Mouse (Mus musculus): ENCODE data around the gene Exoc3l.

The Exoc3l gene

GRCm38 (mm10) chr8:105295895-105296573 is at the start of gene Exoc3l:
TSS of gene Exoc3l (minus strand) at chr8:105296101.
- no peak for DNase-seq

- no peak for DNase-seq
Measured at GRCm38 (mm10) chr8:105345061-105345975, 49.4 kb upstream of the Exoc3l start.

DNA sequence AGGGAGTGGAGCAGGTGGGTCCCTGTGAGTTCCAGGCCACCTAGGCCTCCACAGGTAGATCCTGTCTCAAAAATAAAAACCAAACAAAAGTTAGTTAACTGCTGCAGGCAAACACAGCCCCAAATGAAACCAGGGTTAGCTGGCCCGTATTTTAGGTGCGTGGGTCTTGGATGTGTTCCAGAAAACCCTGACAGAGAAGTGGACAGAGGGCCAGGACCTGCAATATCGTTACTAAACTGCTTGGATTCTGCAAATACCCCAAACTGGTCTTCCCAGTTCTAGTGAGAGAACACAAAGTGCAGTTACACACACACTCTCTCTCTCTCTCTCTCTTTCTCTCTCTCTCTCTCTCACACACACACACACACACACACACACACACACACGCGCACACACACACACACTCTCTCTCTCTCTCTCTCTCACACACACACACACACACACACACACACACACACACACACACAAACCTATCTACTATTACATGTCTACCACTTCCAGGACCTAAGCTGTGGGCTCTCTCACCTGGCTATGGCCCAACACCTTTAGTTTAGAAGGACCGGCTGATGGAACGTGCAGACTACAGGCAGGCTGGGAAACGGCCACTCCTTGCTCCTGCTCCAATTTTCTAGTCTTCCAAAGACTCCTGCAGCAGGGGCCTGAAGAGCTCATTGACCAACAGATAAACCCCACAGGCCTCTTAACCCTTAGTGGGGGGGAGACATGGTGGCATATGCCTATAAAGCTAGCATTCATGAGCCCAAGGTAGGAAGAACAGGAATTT is 48.1 kb upstream of the Exoc3l start:
- no peak for DNase-seq

- no peak for DNase-seq
Measured at GRCm38 (mm10) chr8:105342768-105343167, 46.9 kb upstream of the Exoc3l start.

- DNase-seq, result no peak
Measured at GRCm38 (mm10) chr8:105341399-105341798, 45.5 kb upstream of the Exoc3l start.

- DNase-seq, result no peak
Measured at GRCm38 (mm10) chr8:105339886-105340635, 44.2 kb upstream of the Exoc3l start.

DNA sequence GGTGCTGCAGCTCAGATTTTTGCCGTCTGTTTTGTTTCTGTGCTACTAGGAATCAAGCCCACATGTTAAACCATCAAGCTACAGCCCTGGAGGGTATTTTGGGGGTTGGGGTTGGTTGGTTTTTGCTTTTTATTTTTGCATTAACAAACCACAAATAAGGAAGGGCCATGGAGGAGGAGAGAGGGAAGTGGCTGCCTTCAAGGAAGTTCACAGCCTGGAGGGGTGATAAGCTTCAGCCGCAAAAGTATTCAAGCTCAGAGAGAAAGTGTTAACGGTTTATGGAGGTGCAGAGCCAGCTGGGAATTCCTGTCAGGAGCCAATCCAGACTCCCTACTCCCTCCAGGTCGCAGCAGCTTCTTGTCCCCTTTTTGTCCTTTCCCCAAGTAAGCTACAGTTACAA is 43.1 kb upstream of the Exoc3l start:
- no peak for DNase-seq

DNA sequence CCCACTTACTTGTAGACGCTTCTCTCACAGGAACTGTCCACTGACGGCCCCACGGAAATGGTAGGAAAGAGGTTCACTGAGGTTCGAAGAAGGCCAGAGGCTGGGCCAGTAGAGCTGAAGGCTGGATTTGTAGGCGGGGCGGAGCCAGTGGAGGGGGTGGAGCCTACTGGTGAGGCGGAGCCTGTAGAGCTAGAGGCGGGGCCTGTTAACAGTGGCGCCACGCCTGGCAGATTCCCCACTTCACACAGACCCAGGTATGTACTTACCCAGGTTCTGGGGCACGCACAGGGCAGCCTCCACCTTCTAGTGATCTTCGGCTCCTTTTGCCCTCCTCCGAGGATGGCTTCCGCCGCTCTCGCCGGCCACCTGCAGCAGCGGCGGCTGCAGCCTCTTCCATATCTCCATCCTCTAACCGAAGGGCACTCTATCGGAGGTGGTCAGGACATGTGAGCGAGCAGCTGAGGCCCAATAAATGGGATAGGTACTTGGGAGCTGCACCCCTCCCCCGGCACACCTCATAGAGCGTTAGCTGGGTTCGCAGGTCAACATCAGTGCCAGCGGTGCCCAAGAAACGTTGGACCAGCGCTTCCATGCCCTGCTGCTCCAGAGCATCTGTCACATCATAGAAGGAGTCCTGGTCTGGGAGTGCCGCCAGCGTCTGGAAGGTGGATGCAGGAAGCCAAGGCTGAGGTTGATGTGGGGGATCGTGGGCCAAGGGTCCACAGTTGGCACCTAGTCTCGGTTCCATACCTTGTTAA is 40.7 kb upstream of the Exoc3l start:
- DNase-seq, result no peak

DNA sequence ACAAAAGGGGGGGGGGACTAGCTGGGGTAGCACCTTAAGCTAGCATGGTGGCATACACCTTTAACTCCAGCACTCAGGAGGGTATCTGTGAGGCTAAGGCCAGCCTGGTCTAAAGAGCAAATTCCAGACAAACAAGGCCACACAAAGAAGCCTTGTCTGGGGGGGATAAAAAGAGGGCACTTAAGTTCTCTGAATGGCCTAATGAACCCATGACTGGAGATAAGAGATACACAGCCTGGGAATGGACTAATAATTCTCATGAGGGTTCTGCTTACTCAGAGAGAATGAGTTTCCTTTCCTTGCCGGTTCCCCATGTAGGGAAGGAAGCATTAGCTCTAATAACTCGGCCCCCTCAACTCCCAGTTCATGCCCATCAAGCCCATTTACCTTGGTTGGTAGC is 36.6 kb upstream of the Exoc3l start:
- no peak for DNase-seq

- no peak for DNase-seq
Measured at GRCm38 (mm10) chr8:105331931-105332330, 36.0 kb upstream of the Exoc3l start.

GRCm38 (mm10) chr8:105331469-105331868 is 35.6 kb upstream of the Exoc3l start:
- no peak for DNase-seq

DNA sequence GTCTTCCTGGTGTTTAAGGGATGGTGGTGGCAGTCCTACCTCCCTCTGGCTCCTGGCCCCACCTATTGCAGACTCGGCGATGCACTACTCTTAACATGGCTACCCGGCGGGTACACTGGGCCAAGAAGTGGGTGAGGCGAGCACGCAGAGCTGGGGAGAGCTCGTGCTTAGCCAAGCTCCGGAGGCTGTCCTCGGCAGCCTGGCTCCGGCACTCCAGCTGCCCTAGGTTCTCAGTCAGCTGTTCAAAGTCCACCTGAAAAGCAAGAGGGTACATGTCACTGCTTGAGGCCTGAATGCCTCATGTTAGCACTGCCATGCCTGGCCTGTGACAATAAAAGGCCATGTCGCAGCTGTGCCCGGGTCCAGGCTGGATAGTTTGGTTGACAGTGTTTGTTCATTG is 34.4 kb upstream of the Exoc3l start:
- DNase-seq, result no peak

- DNase-seq, result no peak
Measured at GRCm38 (mm10) chr8:105326968-105327367, 31.1 kb upstream of the Exoc3l start.

- DNase-seq, result peak; percentile 97
Measured at GRCm38 (mm10) chr8:105326141-105326672, 30.3 kb upstream of the Exoc3l start, which contains the start of the genes Lrrc29 and Tmem208. TSS of gene Lrrc29 (minus strand) at chr8:105326278. TSS of gene Tmem208 (plus strand) at chr8:105326354.

DNA sequence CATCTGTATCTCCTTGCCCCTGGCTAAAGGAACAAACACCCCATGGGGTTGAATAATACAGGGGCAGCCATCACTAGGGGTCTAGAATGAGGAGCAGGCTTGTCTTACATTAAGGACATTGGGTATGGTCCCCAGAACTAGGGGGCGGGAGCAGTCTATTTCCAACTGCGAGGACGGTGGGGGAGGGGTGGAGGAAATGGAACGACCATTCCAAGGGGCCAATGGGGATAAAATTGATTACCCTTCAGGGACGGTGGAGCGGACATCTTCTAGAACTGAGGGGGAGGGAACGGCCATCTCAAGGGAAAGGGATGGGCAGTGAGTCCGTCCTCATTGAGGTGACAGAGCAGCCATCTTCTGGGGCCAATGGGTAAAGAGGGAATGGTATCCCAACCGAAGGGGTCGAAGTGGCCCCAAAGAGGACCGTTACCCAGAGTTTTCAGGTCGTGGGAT is 29.8 kb upstream of the Exoc3l start:
- no peak for DNase-seq

- DNase-seq, result no peak
Measured at GRCm38 (mm10) chr8:105323183-105323582, 27.3 kb upstream of the Exoc3l start.

DNA sequence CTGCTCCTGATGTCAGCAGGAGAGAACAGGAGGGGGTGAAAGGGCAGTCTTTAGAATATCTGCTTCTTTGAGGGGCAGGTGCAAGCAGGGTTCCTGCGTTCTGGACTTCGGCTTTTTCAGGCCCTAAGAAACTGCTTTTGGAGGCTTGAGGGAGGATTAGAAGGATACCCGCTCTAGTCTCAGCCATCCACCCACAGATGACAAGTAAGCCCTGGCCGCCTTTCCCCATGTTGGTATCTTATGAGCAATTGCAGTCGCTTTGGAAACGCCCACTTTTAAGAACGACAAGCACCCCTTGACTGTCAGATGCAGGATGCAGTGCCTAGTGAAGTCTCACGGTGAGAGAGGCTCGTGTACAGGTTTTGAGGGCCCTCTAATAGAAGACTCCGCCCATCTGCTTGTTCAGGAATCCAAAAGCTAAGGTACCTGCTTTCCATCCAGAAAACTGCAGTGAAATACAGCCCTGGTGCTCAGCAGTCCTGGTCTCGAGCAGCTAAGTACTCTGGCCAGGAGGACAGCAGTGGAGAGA is 22.8 kb upstream of the Exoc3l start:
- no peak for DNase-seq

DNA sequence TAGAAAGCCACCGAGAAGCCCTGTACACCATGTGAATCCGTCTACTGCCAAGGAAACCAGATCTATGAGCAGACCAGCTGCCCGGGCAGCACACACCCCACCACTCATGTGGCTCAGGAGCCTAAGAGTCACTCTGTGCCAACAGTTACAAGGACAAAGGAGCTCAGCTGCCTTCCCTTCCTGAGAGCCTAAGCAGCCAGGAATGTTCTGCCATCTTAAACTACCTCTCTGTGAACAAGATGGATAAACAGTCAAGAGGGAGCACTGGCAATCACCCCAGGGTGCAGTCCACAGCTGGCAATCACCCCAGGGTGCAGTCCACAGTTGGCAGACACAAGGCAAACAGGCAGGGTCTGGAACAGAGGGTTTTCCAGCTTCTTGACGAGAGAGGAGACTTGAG is 22.0 kb upstream of the Exoc3l start:
- no peak for DNase-seq

DNA sequence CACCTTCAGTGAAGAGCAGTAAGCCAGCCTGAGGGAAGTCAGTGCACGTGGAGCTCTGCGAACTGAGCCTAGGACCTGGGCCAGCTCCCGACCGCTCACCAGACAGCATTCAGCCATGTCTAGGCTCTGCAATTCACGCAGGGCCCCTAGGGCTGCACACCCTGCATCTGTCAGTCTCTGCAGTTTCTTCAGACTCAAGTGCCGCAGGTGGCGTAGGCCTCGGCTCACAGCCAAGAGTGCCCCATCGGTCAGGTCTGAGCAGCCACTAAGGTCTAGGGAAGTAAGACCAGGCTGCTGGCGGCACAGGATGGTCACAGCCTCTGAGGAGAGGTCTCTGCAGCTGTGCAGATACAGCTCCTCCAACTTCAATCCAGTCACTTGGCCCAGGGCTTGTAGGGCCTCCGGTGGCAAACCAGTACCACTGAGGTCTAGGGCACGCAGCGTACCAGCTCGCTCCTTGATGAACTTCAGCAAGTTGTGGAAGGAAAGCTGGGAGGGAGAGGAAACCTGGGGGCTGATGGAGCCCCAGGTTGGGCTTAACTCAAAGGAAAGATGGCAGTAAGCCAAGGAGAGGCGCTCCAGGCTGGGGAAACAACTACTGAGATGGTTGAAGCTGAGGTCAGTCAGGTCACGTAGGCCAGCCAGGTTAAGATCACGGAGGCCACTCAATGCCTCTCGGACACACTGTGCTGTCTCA is 19.3 kb upstream of the Exoc3l start:
- DNase-seq, result no peak

DNA sequence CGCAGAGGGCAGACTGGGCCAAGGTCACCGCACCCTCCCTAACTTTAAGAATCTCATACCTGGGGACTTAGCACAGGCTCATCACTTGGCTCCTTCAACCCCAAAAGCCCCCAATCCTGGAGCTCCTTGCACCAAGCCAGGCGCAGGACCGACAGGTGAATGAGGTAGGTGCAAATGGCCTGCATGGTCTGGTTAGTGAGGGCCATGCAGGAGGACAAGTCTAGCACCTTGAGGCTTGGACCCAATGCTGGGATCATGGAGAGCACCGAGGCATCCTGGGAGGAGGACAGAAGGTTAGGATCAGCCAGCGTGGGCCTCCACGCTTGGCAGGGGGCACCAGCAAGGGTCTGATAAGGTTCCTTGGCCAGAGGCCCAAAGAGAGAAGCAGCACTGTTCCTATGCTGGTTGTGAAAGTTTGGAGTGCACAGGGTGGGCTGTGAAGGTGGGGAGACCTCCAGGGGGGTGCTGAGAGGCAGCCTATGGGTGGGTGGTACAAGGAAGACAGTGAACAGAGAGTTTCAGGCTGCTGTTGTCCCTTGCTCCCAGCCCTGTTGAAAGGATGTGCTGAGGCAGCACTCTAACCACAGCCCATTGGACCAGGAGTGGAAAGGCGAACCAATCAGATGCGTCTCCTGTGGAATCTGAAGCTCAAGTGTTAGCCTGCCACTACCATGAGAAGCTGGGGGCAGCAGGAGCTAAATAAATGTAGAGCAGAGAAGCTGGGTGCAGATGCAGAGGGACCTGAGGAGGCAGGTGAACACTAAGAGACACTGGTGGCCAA is 17.9 kb upstream of the Exoc3l start:
- DNase-seq, result no peak
